7 mouse cellular contexts compared by ENCODE assay signal in genomic region chrX:170735786-170736185, GRCm38 (mm10).
DNase-seq lines count a peak whose midpoint lies in the region; ATAC-seq and TF ChIP-seq lines count a peak whose summit lies in the region.
"Not testable (repeated sequence)": the region's sequence is repeated elsewhere in the genome, so short reads cannot be mapped to it uniquely, and the experiment has no call there.

No protein-coding gene starts in this region.

- not testable (repeated sequence) for H3K4me2 ChIP-seq in hindbrain, postnatal 0 days (ENCODE audit: low read depth, low read length)

- TF ChIP-seq POLR2A in lung, adult 2 months (IDR thresholded peaks at IDR 0.05; ENCODE audit: borderline replicate concordance, extremely low read depth, low read depth, low read length): not testable (repeated sequence)

- WGBS in hindbrain, postnatal 0 days: 62% methylated on average over 6 of the region's 6 CpGs
- WGBS in lung, adult 2 months: 66% methylated on average over 6 of the region's 6 CpGs

- not testable (repeated sequence) for H3K27ac ChIP-seq in hindbrain, postnatal 0 days

- ATAC-seq in hindbrain, postnatal 0 days: not testable (repeated sequence)

- H3K36me3 ChIP-seq in hindbrain, postnatal 0 days (ENCODE audit: insufficient read depth, low read length): not testable (repeated sequence)

- not testable (repeated sequence) for H3K4me3 ChIP-seq in hindbrain, postnatal 0 days (ENCODE audit: low read length); lung, adult 2 months (replicated peaks; ENCODE audit: extremely low read depth, low read depth, low read length)

- not testable (repeated sequence) for H3K9me3 ChIP-seq in hindbrain, postnatal 0 days (ENCODE audit: low read length)

- H3K27me3 ChIP-seq in hindbrain, postnatal 0 days (ENCODE audit: insufficient read depth, low read length): not testable (repeated sequence)

- H3K9ac ChIP-seq in hindbrain, postnatal 0 days (replicated peaks; ENCODE audit: low read length): not testable (repeated sequence)

- TF ChIP-seq CTCF in hindbrain, postnatal 0 days (IDR thresholded peaks at IDR 0.05; ENCODE audit: low read depth); lung, adult 2 months (IDR thresholded peaks at IDR 0.05; ENCODE audit: insufficient read depth, low read length): not testable (repeated sequence)

- DNase-seq in adrenal gland, adult 18-20 months (ENCODE audit: low spot score in 2 of 2): peak; percentile 0 to 17
- peak; percentile 1 for DNase-seq in cerebellum, adult 9-11 months
- peak; percentile 0 for DNase-seq in hindbrain, postnatal 0 days (ENCODE audit: low spot score)
- peak; percentile 1 for DNase-seq in layer of hippocampus, adult 9-11 months
- DNase-seq in lung, adult 2 months: peak; percentile 2
- DNase-seq in ovary, postnatal 10 days (ENCODE audit: low spot score): peak; percentile 0
- DNase-seq in testis, postnatal 10 days (ENCODE audit: low spot score): peak; percentile 27

- not testable (repeated sequence) for H3K4me1 ChIP-seq in hindbrain, postnatal 0 days (ENCODE audit: insufficient read depth, low read length); lung, adult 2 months (ENCODE audit: control insufficient read depth, insufficient read depth, low read length)
